Mouse (Mus musculus) myocyte (in vitro differentiated cells): ENCODE data around the gene Tbc1d9b.

Experiments
- POLR2A ChIP-seq: IDR thresholded peaks from one replicate; pipeline ENCODE4 v1.6.1; 2011; ENCODE audit warnings: low read depth, mild to moderate bottlenecking, control low read depth, moderate library complexity; ENCODE audit not compliant: insufficient read length
- REST ChIP-seq: IDR thresholded peaks from one replicate; pipeline ENCODE4 v1.6.1; 2011; ENCODE audit warnings: mild to moderate bottlenecking, control low read depth, moderate library complexity; ENCODE audit not compliant: insufficient read depth, insufficient read length
- SRF ChIP-seq: IDR thresholded peaks from one replicate; pipeline ENCODE4 v1.6.1; 2011; ENCODE audit warnings: low read depth; ENCODE audit not compliant: control insufficient read depth, insufficient read length
- TCF3 ChIP-seq: IDR thresholded peaks from one replicate; pipeline ENCODE4 v1.6.1; 2011; ENCODE audit warnings: low read depth, control low read depth; ENCODE audit not compliant: insufficient read length
- USF1 ChIP-seq: IDR thresholded peaks from one replicate; pipeline ENCODE4 v1.6.1; 2011; ENCODE audit warnings: low read depth, mild to moderate bottlenecking, control low read depth, moderate library complexity

- TF ChIP-seq POLR2A (no peak), REST (no peak), USF1 (no peak), SRF (no peak), TCF3 (no peak)
Observed at GRCm38 (mm10) chr11:50151374-50151773, 20.2 kb downstream of the Tbc1d9b start.
